Mouse (Mus musculus): ENCODE measurements around the gene Rhbdd1. TPM values are rescaled to one million over a fixed set of nuclear protein-coding genes. Genes with fewer than 3 reads are reported as not detected.

Gene Rhbdd1
- polyA plus RNA-seq, 1 experiment from 2014 or later = 11.0 TPM

Small RNA genes within 50 kb of the gene (microRNA-seq; reads per million reads assigned to microRNA genes)
- gene Gm22112 = not detected

Other genes starting within 250 kb of the Rhbdd1 start
- gene Gm9747, start 83.3 kb upstream of the Rhbdd1 start, polyA plus RNA-seq (2016; fragmentation: Nextera tagmentation; extraction: Ambion mirVana) = 28.0 and 32.2 TPM in 2 replicates
- gene Irs1, start 25.0 kb upstream of the Rhbdd1 start, polyA plus RNA-seq (2016; fragmentation: Nextera tagmentation; extraction: Ambion mirVana) = 10.0 and 12.5 TPM in 2 replicates

All from heart, embryonic 10.5 days (tissue).